Mouse (Mus musculus) cerebellum, adult 9-11 months (tissue): Measurements from ENCODE around the gene 2900011O08Rik.
"Not testable (repeated sequence)": the region's sequence is repeated elsewhere in the genome, so short reads cannot be mapped to it uniquely, and the experiment has no call there.

ENCODE experiments used
- DNase-seq: peaks from one replicate; pipeline ENCODE4 v3.0.0; 2022

The 2900011O08Rik gene

GRCm38 (mm10) chr16:13986574-13987478 is at the start of gene 2900011O08Rik, which contains the start of gene Ifitm7:
Gene 2900011O08Rik, plus strand, starts transcription at chr16:13986604.
Gene Ifitm7, minus strand, starts transcription at chr16:13986888.
- peak; percentile 74 for DNase-seq

GRCm38 (mm10) chr16:13940139-13940846 is 46.1 kb upstream of the 2900011O08Rik start:
- DNase-seq = peak; percentile 94

- no peak for DNase-seq
These were observed 45.5 kb upstream of the 2900011O08Rik start for GRCm38 (mm10) chr16:13940847-13941395.

- DNase-seq = no peak
These were observed 42.2 kb upstream of the 2900011O08Rik start for GRCm38 (mm10) chr16:13944178-13944577.

GRCm38 (mm10) chr16:13944752-13945151 is 41.7 kb upstream of the 2900011O08Rik start:
- no peak for DNase-seq

GRCm38 (mm10) chr16:13945153-13945552 is 41.3 kb upstream of the 2900011O08Rik start:
- no peak for DNase-seq

- no peak for DNase-seq
These were observed 40.1 kb upstream of the 2900011O08Rik start for GRCm38 (mm10) chr16:13946306-13946705.

- DNase-seq = no peak
These were observed 35.2 kb upstream of the 2900011O08Rik start for GRCm38 (mm10) chr16:13951245-13951644.

- no peak for DNase-seq
These were observed 24.4 kb upstream of the 2900011O08Rik start for GRCm38 (mm10) chr16:13962053-13962452.

- DNase-seq = no peak
These were observed 17.3 kb upstream of the 2900011O08Rik start for GRCm38 (mm10) chr16:13969096-13969495.

GRCm38 (mm10) chr16:13972051-13972450 is 14.4 kb upstream of the 2900011O08Rik start:
- DNase-seq = no peak

- not testable (repeated sequence) for DNase-seq
These were observed 10.0 kb upstream of the 2900011O08Rik start for GRCm38 (mm10) chr16:13976358-13976896.

- not testable (repeated sequence) for DNase-seq
These were observed 9.4 kb upstream of the 2900011O08Rik start for GRCm38 (mm10) chr16:13977026-13977425.

- not testable (repeated sequence) for DNase-seq
These were observed 4.7 kb upstream of the 2900011O08Rik start for GRCm38 (mm10) chr16:13981726-13982125.

- no peak for DNase-seq
These were observed 3.2 kb upstream of the 2900011O08Rik start for GRCm38 (mm10) chr16:13983161-13983560.

- DNase-seq = no peak
These were observed 219 bp upstream of the 2900011O08Rik start for GRCm38 (mm10) chr16:13986197-13986573.

- no peak for DNase-seq
These were observed 6.3 kb downstream of the 2900011O08Rik start for GRCm38 (mm10) chr16:13992518-13993248.

GRCm38 (mm10) chr16:13994076-13994475 is 7.7 kb downstream of the 2900011O08Rik start:
- DNase-seq = no peak

GRCm38 (mm10) chr16:13994502-13994901 is 8.1 kb downstream of the 2900011O08Rik start:
- DNase-seq = no peak

- no peak for DNase-seq
These were observed 17.2 kb downstream of the 2900011O08Rik start for GRCm38 (mm10) chr16:14003386-14004130.

GRCm38 (mm10) chr16:14004170-14004569 is 17.8 kb downstream of the 2900011O08Rik start:
- DNase-seq = no peak

- no peak for DNase-seq
These were observed 18.3 kb downstream of the 2900011O08Rik start for GRCm38 (mm10) chr16:14004726-14005125.
